In genomic region chr13:84757896-84758567, GRCm38 (mm10) we compare ENCODE assay signal across 8 mouse cellular contexts.
DNase-seq lines count a peak whose midpoint lies in the region; ATAC-seq lines count a peak whose summit lies in the region.

No protein-coding gene starts in this region.

- no peaks in the 10 kb centered on the region for H3K27me3 ChIP-seq in hindbrain, embryonic 12.5 days
- H3K27me3 ChIP-seq in neural tube, embryonic 12.5 days (replicated peaks), result no peaks in the 10 kb centered on the region
- no peaks in the 10 kb centered on the region for H3K27me3 ChIP-seq in heart, embryonic 11.5 days (ENCODE audit: control insufficient read depth, insufficient read depth, low read length)

- peak; percentile 40 to 44 for DNase-seq in layer of hippocampus, postnatal 14 days (ENCODE audit: low spot score in 2 of 2)
- no peak for DNase-seq in layer of hippocampus, adult 11-12 months (ENCODE audit: low spot score)
- peak; percentile 50 to 69 for DNase-seq in cerebellum, postnatal 14 days
- no peak for DNase-seq in urinary bladder, adult 18-20 months (ENCODE audit: low spot score in 2 of 2)

- no peaks in the 10 kb centered on the region for H3K9me3 ChIP-seq in hindbrain, embryonic 12.5 days (replicated peaks)
- no peaks in the 10 kb centered on the region for H3K9me3 ChIP-seq in neural tube, embryonic 12.5 days
- H3K9me3 ChIP-seq in heart, embryonic 11.5 days (replicated peaks; ENCODE audit: control insufficient read depth, low read length), result no peaks in the 10 kb centered on the region

- ATAC-seq in hindbrain, embryonic 12.5 days (ENCODE audit: low FRiP score), result peak; percentile 73
- ATAC-seq in neural tube, embryonic 12.5 days (ENCODE audit: low FRiP score, low read depth), result peak; percentile 67
- no peak for ATAC-seq in activated CD4-positive, CD25-positive, alpha-beta regulatory T cell, adult 4 months
- no peak for ATAC-seq in heart, embryonic 11.5 days (replicated peaks; ENCODE audit: insufficient number of reproducible peaks, low FRiP score, low TSS enrichment)

- H3K36me3 ChIP-seq in hindbrain, embryonic 12.5 days, result no peaks in the 10 kb centered on the region
- no peaks in the 10 kb centered on the region for H3K36me3 ChIP-seq in neural tube, embryonic 12.5 days
- H3K36me3 ChIP-seq in heart, embryonic 11.5 days (ENCODE audit: control insufficient read depth, insufficient read depth, low read length), result no peaks in the 10 kb centered on the region

- H3K4me2 ChIP-seq in hindbrain, embryonic 12.5 days (replicated peaks), result peak overlapping the region; percentile 29
- H3K4me2 ChIP-seq in neural tube, embryonic 12.5 days (replicated peaks), result peak overlapping the region; percentile 42
- H3K4me2 ChIP-seq in heart, embryonic 11.5 days, result no peak overlapping the region

- H3K4me3 ChIP-seq in hindbrain, embryonic 12.5 days, result no peak overlapping the region
- no peak overlapping the region for H3K4me3 ChIP-seq in neural tube, embryonic 12.5 days
- no peak overlapping the region for H3K4me3 ChIP-seq in heart, embryonic 11.5 days (ENCODE audit: low read depth, low read length)

- 26% methylated on average over 10 of the region's 10 CpGs for WGBS in hindbrain, embryonic 12.5 days
- WGBS in neural tube, embryonic 12.5 days, result 26% methylated on average over 10 of the region's 10 CpGs
- WGBS in heart, embryonic 11.5 days (ENCODE audit: insufficient replicate concordance), result 49% methylated on average over 10 of the region's 10 CpGs

- peak overlapping the region; percentile 23; the same call in 1 of the 2 replicates for H3K9ac ChIP-seq in hindbrain, embryonic 12.5 days
- 0 out of 2 replicates have a peak overlapping the region, but pooled peaks have one; percentile 26 for H3K9ac ChIP-seq in neural tube, embryonic 12.5 days
- no peak overlapping the region for H3K9ac ChIP-seq in heart, embryonic 11.5 days (ENCODE audit: low read depth, low read length)

- H3K27ac ChIP-seq in hindbrain, embryonic 12.5 days, result peak overlapping the region; percentile 71
- no peak overlapping the region; the same call in 1 of the 2 replicates for H3K27ac ChIP-seq in neural tube, embryonic 12.5 days
- no peak overlapping the region for H3K27ac ChIP-seq in heart, embryonic 11.5 days (ENCODE audit: low read depth, low read length)

- 0 out of 2 replicates have a peak, but pooled peaks cover 6% of the 10 kb centered on the region for H3K4me1 ChIP-seq in hindbrain, embryonic 12.5 days
- H3K4me1 ChIP-seq in neural tube, embryonic 12.5 days, result peaks cover 5% of the 10 kb centered on the region
- no peaks in the 10 kb centered on the region for H3K4me1 ChIP-seq in heart, embryonic 11.5 days (ENCODE audit: control insufficient read depth, insufficient read depth, low read length)

Comparison
In these comparisons a context has a peak if more than half of its experiments do, and no peak if none do; other contexts are left out.
1. DNase-seq: peak in layer of hippocampus, postnatal 14 days (2 of 2) and cerebellum, postnatal 14 days (2 of 2); none in layer of hippocampus, adult 11-12 months (single experiment) and urinary bladder, adult 18-20 months (0 of 2).
2. ATAC-seq: peak in hindbrain, embryonic 12.5 days (single experiment) and neural tube, embryonic 12.5 days (single experiment); none in activated CD4-positive, CD25-positive, alpha-beta regulatory T cell, adult 4 months (single experiment) and heart, embryonic 11.5 days (single experiment).